Mouse (Mus musculus): ENCODE results near the gene Fkrp. TPM values are rescaled to one million over a fixed set of nuclear protein-coding genes. Genes with fewer than 3 reads are reported as not detected.

The Fkrp gene
- 9.0 TPM for polyA plus RNA-seq (2014; fragmentation: Illumina TruSeq; extraction: RNeasy Lipid Tissue Mini Kit (QIAGEN cat#74804); ENCODE audit: low read depth, low replicate concordance)

GRCm38 (mm10) chr7:16816475-16817122 lies at the start of gene Fkrp:
TSS of gene Fkrp (minus strand) at chr7:16816732.

GRCm38 (mm10) chr7:16842645-16843063 lies 26.1 kb upstream of the Fkrp start, which contains the start of gene Prkd2:
TSS of gene Prkd2 (plus strand) at chr7:16842902.

GRCm38 (mm10) chr7:16815351-16815941 lies 1.1 kb downstream of the Fkrp start, which contains the start of gene Strn4:
TSS of gene Strn4 (plus strand) at chr7:16815889.

GRCm38 (mm10) chr7:16780825-16781554 lies 35.5 kb downstream of the Fkrp start, which contains the start of gene Slc1a5:
TSS of gene Slc1a5 (plus strand) at chr7:16781340.

Other genes starting within 250 kb of the Fkrp start
- 47.0 TPM for gene Arhgap35, start 201.7 kb downstream of the Fkrp start, polyA plus RNA-seq (2014; fragmentation: Illumina TruSeq; extraction: RNeasy Lipid Tissue Mini Kit (QIAGEN cat#74804); ENCODE audit: low read depth, low replicate concordance)
- not detected for gene Ceacam15, start 141.0 kb downstream of the Fkrp start, polyA plus RNA-seq (2014; fragmentation: Illumina TruSeq; extraction: RNeasy Lipid Tissue Mini Kit (QIAGEN cat#74804); ENCODE audit: low read depth, low replicate concordance)
- gene Ceacam9, start 94.8 kb downstream of the Fkrp start, polyA plus RNA-seq (2014; fragmentation: Illumina TruSeq; extraction: RNeasy Lipid Tissue Mini Kit (QIAGEN cat#74804); ENCODE audit: low read depth, low replicate concordance): not detected
- gene Ap2s1, start 78.3 kb downstream of the Fkrp start, polyA plus RNA-seq (2014; fragmentation: Illumina TruSeq; extraction: RNeasy Lipid Tissue Mini Kit (QIAGEN cat#74804); ENCODE audit: low read depth, low replicate concordance): 65.4 TPM
- 25.1 TPM for gene Slc1a5, start 35.4 kb downstream of the Fkrp start, polyA plus RNA-seq (2014; fragmentation: Illumina TruSeq; extraction: RNeasy Lipid Tissue Mini Kit (QIAGEN cat#74804); ENCODE audit: low read depth, low replicate concordance)
- 19.2 TPM for gene Strn4, start 843 bp downstream of the Fkrp start, polyA plus RNA-seq (2014; fragmentation: Illumina TruSeq; extraction: RNeasy Lipid Tissue Mini Kit (QIAGEN cat#74804); ENCODE audit: low read depth, low replicate concordance)
- 0.64 TPM for gene Prkd2, start 26.2 kb upstream of the Fkrp start, polyA plus RNA-seq (2014; fragmentation: Illumina TruSeq; extraction: RNeasy Lipid Tissue Mini Kit (QIAGEN cat#74804); ENCODE audit: low read depth, low replicate concordance)
- 0.82 TPM for gene Dact3, start 58.6 kb upstream of the Fkrp start, polyA plus RNA-seq (2014; fragmentation: Illumina TruSeq; extraction: RNeasy Lipid Tissue Mini Kit (QIAGEN cat#74804); ENCODE audit: low read depth, low replicate concordance)
- not detected for gene Gng8, start 75.1 kb upstream of the Fkrp start, polyA plus RNA-seq (2014; fragmentation: Illumina TruSeq; extraction: RNeasy Lipid Tissue Mini Kit (QIAGEN cat#74804); ENCODE audit: low read depth, low replicate concordance)
- 1.4 TPM for gene Ptgir, start 89.8 kb upstream of the Fkrp start, polyA plus RNA-seq (2014; fragmentation: Illumina TruSeq; extraction: RNeasy Lipid Tissue Mini Kit (QIAGEN cat#74804); ENCODE audit: low read depth, low replicate concordance)
- gene Calm3, start 107.4 kb upstream of the Fkrp start, polyA plus RNA-seq (2014; fragmentation: Illumina TruSeq; extraction: RNeasy Lipid Tissue Mini Kit (QIAGEN cat#74804); ENCODE audit: low read depth, low replicate concordance): 36.0 TPM
- 5.1 TPM for gene Pnmal2, start 128.0 kb upstream of the Fkrp start, polyA plus RNA-seq (2014; fragmentation: Illumina TruSeq; extraction: RNeasy Lipid Tissue Mini Kit (QIAGEN cat#74804); ENCODE audit: low read depth, low replicate concordance)
- 4.6 TPM for gene Pnmal1, start 142.9 kb upstream of the Fkrp start, polyA plus RNA-seq (2014; fragmentation: Illumina TruSeq; extraction: RNeasy Lipid Tissue Mini Kit (QIAGEN cat#74804); ENCODE audit: low read depth, low replicate concordance)
- 4.2 TPM for gene Gm42372, start 166.4 kb upstream of the Fkrp start, polyA plus RNA-seq (2014; fragmentation: Illumina TruSeq; extraction: RNeasy Lipid Tissue Mini Kit (QIAGEN cat#74804); ENCODE audit: low read depth, low replicate concordance)
- 3.4 TPM for gene Ccdc8, start 176.0 kb upstream of the Fkrp start, polyA plus RNA-seq (2014; fragmentation: Illumina TruSeq; extraction: RNeasy Lipid Tissue Mini Kit (QIAGEN cat#74804); ENCODE audit: low read depth, low replicate concordance)
- gene Ppp5c, start 211.2 kb upstream of the Fkrp start, polyA plus RNA-seq (2014; fragmentation: Illumina TruSeq; extraction: RNeasy Lipid Tissue Mini Kit (QIAGEN cat#74804); ENCODE audit: low read depth, low replicate concordance): 12.6 TPM
- gene Hif3a, start 245.7 kb upstream of the Fkrp start, polyA plus RNA-seq (2014; fragmentation: Illumina TruSeq; extraction: RNeasy Lipid Tissue Mini Kit (QIAGEN cat#74804); ENCODE audit: low read depth, low replicate concordance): 3.1 TPM

Measured in adrenal gland, adult 10 weeks (tissue).